Mouse (Mus musculus): ENCODE results near the gene Fam189a2. TPM values are rescaled to one million over a fixed set of nuclear protein-coding genes. Genes with fewer than 3 reads are reported as not detected.

The Fam189a2 gene
- total RNA-seq, 2 experiments from 2014 or later: not detected

GRCm38 (mm10) chr19:24029616-24030510 lies 956 bp downstream of the Fam189a2 start:
- ATAC-seq (replicated peaks; ENCODE audit: low FRiP score, poor library complexity, severe bottlenecking): no peak

GRCm38 (mm10) chr19:24025876-24026275 lies 4.9 kb downstream of the Fam189a2 start:
- ATAC-seq (replicated peaks; ENCODE audit: low FRiP score, poor library complexity, severe bottlenecking): no peak

- no peak for ATAC-seq (replicated peaks; ENCODE audit: low FRiP score, poor library complexity, severe bottlenecking)
Measured at GRCm38 (mm10) chr19:24024667-24025066, 6.2 kb downstream of the Fam189a2 start.

- ATAC-seq (replicated peaks; ENCODE audit: low FRiP score, poor library complexity, severe bottlenecking): no peak
Measured at GRCm38 (mm10) chr19:24024131-24024530, 6.7 kb downstream of the Fam189a2 start.

GRCm38 (mm10) chr19:24023351-24023750 lies 7.5 kb downstream of the Fam189a2 start:
- no peak for ATAC-seq (replicated peaks; ENCODE audit: low FRiP score, poor library complexity, severe bottlenecking)

GRCm38 (mm10) chr19:24022771-24023170 lies 8.0 kb downstream of the Fam189a2 start:
- ATAC-seq (replicated peaks; ENCODE audit: low FRiP score, poor library complexity, severe bottlenecking): no peak

- ATAC-seq (replicated peaks; ENCODE audit: low FRiP score, poor library complexity, severe bottlenecking): no peak
Measured at GRCm38 (mm10) chr19:24022301-24022700, 8.5 kb downstream of the Fam189a2 start.

GRCm38 (mm10) chr19:24020736-24021135 lies 10.1 kb downstream of the Fam189a2 start:
- no peak for ATAC-seq (replicated peaks; ENCODE audit: low FRiP score, poor library complexity, severe bottlenecking)

GRCm38 (mm10) chr19:24019609-24020008 lies 11.2 kb downstream of the Fam189a2 start:
- ATAC-seq (replicated peaks; ENCODE audit: low FRiP score, poor library complexity, severe bottlenecking): no peak

GRCm38 (mm10) chr19:24018396-24018795 lies 12.4 kb downstream of the Fam189a2 start:
- ATAC-seq (replicated peaks; ENCODE audit: low FRiP score, poor library complexity, severe bottlenecking): no peak

GRCm38 (mm10) chr19:24017892-24018291 lies 12.9 kb downstream of the Fam189a2 start:
- ATAC-seq (replicated peaks; ENCODE audit: low FRiP score, poor library complexity, severe bottlenecking): no peak

- ATAC-seq (replicated peaks; ENCODE audit: low FRiP score, poor library complexity, severe bottlenecking): no peak
Measured at GRCm38 (mm10) chr19:24017427-24017826, 13.4 kb downstream of the Fam189a2 start.

GRCm38 (mm10) chr19:24016706-24017386 lies 14.0 kb downstream of the Fam189a2 start:
- no peak for ATAC-seq (replicated peaks; ENCODE audit: low FRiP score, poor library complexity, severe bottlenecking)

GRCm38 (mm10) chr19:24013241-24013640 lies 17.6 kb downstream of the Fam189a2 start:
- no peak for ATAC-seq (replicated peaks; ENCODE audit: low FRiP score, poor library complexity, severe bottlenecking)

- ATAC-seq (replicated peaks; ENCODE audit: low FRiP score, poor library complexity, severe bottlenecking): no peak
Measured at GRCm38 (mm10) chr19:24012479-24012878, 18.3 kb downstream of the Fam189a2 start.

GRCm38 (mm10) chr19:24007638-24008360 lies 23.0 kb downstream of the Fam189a2 start:
- no peak for ATAC-seq (replicated peaks; ENCODE audit: low FRiP score, poor library complexity, severe bottlenecking)

- no peak for ATAC-seq (replicated peaks; ENCODE audit: low FRiP score, poor library complexity, severe bottlenecking)
Measured at GRCm38 (mm10) chr19:24007002-24007637, 23.7 kb downstream of the Fam189a2 start.

GRCm38 (mm10) chr19:23995766-23996399 lies 34.9 kb downstream of the Fam189a2 start:
- no peak for ATAC-seq (replicated peaks; ENCODE audit: low FRiP score, poor library complexity, severe bottlenecking)

GRCm38 (mm10) chr19:23988166-23988565 lies 42.7 kb downstream of the Fam189a2 start:
- ATAC-seq (replicated peaks; ENCODE audit: low FRiP score, poor library complexity, severe bottlenecking): no peak
